Mouse (Mus musculus) adrenal gland, adult (tissue): ENCODE results near the gene Clcn7.
"Not testable (repeated sequence)": the region's sequence is repeated elsewhere in the genome, so short reads cannot be mapped to it uniquely, and the experiment has no call there.

Experiments
- DNase-seq, 2 experiments: peaks; one replicate each; pipeline ENCODE4 v3.0.0; 2022 to 2023; ENCODE audit warnings: low spot score in 1 of 2; ENCODE audit not compliant: inconsistent age in 2 of 2

Gene Clcn7

DNA sequence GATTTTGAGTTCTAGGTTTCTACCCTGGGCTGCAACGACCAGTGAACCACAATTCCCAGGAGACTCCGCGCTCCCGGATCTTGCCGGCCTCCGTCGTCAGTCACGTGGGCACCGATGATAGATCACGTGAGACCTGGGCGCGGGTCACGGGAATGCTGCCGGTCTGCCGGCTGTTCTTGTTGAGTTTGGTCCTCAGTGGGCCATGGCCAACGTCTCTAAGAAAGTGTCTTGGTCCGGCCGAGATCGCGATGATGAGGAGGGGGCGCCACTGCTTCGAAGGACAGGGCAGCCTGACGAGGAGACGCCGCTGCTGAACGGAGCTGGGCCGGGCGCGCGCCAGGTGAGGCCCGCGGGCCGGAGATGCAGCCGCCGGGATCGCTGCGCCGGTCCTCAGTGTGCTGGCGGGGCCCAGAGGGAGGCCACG, at the start of gene Clcn7:
Gene Clcn7, plus strand, starts transcription at position 117 of the 424 bp plus-strand sequence.
- peak; percentile 94 to 98 for DNase-seq

DNA sequence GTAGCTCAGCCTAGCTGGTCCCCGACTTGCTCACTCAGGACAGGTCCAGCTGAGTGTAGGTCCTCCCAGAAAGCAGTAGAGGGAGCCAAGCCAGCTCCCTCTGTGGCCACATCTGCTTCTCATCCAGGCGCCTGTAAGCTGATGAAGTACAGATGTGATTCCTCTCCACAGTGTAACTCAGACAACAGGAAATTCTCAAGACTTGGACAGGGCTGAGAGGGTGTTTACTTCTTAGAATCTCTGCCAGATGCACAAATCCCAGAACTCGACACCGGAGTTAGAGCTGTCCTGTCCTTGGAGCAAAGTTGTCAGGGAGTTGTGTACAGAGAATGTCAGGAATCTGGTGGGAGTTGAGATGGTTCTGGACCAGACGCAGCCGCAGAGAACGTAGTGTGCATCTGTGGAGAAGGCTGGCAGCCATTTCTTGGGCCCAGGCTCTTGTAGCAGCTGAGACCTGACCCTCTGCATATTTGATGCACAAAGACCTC, 49.7 kb upstream of the Clcn7 start, which contains the start of gene Tmem204:
Gene Tmem204, minus strand, starts transcription at position 148 of the 488 bp plus-strand sequence.
- peak; percentile 49 to 70 for DNase-seq

DNA sequence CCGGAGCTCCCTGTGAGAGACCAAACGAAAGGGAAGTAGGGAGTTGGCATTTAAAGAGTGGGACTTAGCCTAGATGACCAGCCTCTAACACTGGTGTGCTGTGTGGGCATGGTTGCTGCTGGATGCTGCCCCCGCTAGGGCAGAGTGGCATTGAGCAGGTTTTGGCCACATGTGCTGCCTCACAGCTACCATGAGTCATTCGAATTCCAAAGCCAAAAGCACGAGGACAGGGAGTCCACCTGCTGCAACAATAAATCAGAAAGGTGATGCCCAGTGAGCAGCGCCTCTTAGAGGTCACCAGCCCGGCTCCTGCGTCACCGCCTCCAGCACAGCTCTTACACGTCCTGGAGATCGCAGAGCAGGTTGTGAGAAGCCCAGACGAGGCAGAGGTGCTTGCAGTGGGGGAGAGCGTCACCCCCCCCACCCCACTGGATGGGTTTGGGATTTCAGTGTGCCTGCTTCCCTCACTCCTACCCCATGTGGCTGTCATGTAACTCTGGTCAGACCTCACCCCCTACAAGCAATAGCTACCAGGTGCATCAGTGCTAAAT, 48.3 kb upstream of the Clcn7 start:
- peak; percentile 70 to 75 for DNase-seq

DNA sequence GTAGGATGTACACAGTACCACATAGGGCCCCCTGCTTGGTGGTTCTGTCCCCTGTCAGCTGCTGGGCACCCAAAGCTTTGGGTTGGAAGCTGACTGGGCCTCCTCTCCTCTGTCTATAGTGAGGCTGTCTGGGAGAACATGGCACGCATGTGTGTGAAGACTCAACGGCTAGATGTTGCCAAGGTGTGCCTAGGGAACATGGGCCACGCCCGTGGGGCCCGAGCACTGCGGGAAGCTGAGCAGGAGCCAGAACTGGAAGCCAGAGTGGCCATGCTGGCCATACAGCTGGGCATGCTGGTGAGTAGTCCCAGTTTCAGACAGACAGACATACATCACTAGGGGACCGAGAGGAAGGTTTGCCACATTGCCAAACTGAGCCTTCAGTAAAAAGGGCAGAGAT, 46.5 kb upstream of the Clcn7 start:
- DNase-seq: no peak

DNA sequence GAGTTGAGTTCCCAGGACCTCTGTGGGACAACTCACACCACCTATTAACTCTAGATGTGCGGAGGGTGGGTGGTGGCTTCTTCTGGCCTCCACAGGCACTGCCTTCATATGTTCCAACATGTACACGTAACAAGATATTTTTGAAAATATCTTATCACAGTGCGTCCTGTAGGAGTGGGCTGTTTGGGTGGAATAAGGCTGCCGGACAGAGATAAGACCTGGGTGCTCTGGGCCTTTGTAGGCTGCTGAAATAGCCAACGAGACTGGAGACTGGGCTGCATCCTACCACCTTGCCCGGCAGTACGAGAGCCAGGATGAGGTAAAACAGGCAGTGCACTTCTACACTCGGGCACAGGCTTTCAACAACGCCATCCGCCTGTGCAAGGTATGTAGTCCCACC, 44.0 kb upstream of the Clcn7 start:
- no peak for DNase-seq

DNA sequence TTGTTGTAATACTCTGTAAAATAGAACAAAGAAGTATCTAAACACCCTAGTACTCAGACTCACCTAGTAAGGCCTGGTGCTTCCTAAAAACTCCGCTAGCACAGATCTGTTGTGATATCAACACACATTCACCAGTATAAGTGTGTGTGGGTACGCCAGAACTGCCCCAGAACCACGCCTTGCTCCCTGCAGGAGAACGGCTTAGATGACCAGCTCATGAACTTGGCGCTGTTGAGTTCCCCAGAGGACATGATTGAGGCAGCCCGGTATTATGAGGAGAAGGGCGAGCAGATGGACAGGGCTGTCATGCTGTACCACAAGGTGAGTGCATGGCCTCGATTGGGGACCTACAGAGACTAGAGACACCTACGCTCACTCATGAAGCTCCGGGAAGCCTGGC, 42.7 kb upstream of the Clcn7 start:
- DNase-seq: no peak

DNA sequence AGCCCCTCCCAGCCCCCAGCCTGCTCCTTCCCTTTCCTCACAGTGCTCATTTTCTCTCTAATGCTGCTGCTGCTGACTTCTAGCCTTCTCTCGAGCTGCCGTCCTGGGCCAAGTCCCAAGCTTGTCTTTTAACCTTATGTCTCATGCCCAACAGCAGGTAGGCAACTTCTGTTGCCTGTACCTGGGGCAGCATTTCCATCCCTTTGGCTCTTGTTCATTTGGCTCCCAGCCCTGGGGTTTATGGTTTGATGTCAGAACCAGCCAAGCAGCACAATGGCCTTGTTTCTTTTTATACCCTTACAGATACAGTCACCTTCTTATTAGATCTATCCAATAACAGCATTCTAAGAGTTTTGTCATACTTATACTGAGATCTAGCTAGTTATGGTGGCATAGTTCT, 37.0 kb upstream of the Clcn7 start:
- DNase-seq: no peak

DNA sequence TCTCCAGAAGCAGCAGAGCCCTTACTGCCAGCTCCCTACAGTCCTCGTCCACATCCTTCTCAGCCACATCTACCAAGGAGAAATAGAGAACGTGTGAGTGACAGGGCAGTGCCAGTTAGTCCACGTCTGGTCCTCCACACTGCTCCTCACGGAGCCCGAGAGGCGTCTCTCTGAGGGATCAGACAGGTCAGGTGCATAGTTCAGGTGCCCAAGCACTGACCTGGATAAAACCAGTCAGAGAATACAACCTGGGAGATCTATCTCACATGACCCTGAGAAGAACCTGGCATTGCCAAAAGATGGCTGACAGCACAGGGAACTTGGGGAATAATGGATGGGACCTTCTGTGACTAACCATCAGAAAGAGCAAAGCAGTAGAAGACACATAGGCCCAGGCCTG, 33.1 kb upstream of the Clcn7 start:
- DNase-seq: no peak

DNA sequence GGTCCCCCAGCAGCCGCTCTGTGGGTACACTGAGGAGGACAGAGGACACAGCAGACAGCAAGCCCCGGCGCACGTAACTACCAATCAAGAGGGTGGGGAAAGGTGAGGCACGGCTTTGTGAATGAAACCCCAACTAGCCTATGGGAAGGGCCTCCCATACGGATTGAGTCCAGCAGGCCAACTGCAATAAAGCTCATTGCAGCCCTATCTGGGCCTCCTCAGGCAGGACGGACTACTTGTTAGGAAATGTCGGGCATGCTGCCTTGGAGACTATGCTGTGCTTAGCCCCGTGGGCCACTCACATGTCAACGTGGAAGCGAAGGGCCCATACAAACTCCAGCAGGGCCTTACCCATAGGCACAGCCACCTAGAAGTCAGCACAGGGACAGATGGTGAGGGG, 31.9 kb upstream of the Clcn7 start:
- DNase-seq: no peak

DNA sequence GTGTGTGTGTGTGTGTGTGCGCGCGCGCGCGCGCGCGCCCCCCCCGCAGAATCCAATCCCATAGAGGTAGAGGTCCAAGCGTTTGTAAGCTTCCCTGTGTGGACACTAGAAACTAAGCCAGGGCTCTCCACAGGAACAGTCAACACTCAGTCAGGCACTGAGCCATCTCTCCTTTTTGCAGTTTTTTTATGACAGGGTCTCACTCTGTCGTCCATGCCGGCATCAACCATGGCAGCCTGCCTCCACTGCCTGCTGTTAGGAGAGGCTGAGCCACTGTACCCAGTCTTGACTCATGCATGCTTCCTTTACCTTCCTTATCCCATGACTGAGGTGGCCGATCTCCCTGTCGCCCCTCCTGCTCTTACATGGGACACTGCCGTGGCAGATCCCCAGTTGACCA, 25.4 kb upstream of the Clcn7 start:
- DNase-seq: no peak

DNA sequence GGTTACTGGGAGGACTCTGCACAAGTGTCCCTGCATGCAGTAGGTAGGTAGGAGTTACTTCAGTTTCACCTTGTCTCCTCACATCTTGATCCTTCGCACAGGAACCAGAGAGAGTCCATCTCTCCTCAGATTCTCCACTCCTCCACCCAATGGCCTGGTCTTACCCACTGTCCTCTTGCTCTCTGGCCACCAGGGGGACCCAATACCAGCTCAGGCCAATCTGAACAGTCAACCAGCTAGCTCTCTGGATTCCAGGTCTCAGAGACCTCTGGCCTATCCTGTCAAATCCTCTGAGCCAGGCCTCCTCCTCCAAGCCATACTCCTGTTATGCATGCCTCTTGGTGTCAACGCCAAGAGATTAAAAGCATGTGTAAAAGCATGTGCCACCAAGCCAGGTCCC, 23.6 kb upstream of the Clcn7 start:
- DNase-seq: peak; percentile 41 to 70

DNA sequence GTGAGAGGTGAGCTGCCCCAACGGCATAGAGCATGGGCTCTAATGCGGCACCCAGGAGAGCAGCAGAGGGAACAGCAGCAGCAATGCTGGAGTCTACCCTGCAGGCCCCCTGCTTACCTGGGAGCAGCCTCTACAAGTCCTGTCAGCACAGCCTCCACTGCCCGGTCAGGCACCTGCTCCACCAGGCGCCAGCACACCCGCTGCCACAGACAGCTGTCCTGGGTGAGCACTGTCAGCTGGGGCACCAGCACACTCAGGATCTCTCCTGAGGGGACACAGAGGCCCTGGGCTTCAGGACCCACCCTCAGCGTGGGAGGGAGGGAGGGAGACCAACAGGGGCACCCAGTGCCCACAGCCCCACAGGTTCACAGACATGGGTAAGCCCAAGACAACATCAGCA, 22.6 kb upstream of the Clcn7 start:
- no peak for DNase-seq

DNA sequence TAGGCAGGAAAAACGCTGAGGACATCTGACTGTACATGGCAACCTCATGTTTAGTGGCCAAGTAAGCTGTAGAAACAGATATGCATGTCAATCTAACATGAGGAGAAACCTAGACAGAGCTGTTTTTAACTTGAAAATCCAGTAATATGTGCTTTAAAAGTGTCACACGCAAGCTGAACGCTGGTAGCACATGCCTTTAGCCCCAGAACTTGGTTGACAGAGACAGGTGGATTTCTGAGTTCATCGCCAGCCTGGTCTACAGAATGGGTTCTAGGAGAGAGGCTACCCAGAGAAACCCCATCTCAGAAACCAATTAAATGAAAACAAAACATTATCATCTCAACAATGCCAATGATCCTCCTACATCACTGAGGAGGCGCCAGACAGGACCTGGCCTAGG, 22.0 kb upstream of the Clcn7 start:
- no peak for DNase-seq

DNA sequence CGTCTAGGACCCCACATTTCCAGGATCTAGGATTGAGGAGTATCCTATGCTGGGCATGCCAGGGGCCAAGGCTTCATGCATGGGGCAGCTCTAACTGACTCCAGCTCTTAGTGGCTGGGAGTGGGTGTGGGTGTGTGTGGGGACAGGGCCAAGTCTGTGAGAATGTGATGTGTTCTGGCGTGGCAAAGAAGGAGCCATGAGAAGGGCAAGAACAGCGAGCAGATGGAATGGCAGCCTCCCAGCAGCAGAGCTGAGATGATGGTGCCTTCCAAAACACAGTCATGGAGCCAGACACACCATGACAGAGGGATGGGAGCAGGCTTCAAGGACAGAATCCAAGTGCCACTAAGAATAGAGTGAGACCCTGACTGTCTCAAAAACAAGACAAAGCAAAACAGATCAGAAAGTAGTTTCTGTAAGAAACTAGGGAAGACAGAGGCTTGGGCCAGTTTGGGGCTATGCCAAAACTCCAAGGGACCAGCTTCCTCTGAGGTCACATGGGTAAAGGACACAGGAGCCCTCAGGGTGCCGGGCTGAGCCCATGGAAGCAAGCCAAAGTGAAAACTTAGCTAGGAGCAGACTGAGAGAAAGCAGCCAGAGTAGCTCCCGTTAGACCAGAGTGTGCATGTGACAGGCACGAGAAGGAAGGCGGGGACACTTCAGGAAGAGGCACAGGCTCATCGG, 21.3 kb upstream of the Clcn7 start:
- peak; percentile 46 to 71 for DNase-seq

DNA sequence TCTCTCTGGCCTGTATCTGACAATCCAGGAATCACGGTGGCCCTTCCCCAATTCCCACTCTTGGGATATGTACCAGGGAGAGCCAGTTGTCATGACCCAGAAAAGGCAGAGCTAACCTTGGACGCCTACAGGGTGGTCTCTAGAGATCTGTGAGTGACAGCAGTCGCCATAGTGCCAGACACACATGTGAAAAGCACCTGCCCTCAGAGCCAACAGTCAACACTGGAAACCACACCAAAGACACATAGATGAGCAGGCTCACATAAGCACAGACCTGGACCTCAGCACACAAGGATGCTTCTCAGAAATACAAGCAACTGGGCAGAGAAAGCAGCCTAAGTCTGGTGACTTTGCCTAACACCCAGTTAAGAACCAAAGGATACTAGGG, 20.8 kb upstream of the Clcn7 start:
- DNase-seq: no peak

DNA sequence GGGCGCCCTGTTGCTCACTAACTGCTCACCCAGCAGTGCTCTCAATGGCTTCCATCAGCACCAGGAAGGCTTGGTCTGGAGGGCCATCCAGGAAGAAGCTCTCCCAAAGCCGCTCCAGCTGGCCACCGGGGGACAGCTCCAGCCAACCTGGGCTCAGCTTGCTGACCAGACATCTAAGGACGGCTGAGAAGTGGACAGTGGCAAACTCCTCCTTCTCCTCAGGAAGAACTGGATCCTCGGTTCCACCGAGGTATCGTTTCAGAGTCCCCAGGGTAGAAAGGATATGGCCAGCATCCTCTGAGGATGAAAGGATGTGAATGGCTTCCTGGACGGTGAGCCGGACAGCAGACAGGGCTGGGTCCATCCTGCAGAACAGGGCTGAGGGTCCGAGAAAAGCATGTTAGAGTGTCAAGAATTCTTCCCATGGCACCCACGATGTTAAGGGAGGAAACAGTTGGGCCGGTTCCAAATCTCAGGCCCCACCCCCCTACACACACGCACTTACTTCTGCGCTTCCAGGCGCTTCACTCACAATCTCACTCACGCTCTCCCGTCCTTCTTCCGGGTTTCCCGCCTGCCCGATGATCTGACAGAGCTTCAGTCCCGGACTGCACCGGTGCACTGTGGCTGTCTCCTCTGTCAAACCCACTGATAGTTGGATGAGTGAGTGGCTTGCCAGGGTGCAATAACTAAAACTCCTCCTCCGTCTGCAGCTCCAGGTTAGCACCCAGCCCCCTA, 18.1 kb upstream of the Clcn7 start:
- DNase-seq: no peak

DNA sequence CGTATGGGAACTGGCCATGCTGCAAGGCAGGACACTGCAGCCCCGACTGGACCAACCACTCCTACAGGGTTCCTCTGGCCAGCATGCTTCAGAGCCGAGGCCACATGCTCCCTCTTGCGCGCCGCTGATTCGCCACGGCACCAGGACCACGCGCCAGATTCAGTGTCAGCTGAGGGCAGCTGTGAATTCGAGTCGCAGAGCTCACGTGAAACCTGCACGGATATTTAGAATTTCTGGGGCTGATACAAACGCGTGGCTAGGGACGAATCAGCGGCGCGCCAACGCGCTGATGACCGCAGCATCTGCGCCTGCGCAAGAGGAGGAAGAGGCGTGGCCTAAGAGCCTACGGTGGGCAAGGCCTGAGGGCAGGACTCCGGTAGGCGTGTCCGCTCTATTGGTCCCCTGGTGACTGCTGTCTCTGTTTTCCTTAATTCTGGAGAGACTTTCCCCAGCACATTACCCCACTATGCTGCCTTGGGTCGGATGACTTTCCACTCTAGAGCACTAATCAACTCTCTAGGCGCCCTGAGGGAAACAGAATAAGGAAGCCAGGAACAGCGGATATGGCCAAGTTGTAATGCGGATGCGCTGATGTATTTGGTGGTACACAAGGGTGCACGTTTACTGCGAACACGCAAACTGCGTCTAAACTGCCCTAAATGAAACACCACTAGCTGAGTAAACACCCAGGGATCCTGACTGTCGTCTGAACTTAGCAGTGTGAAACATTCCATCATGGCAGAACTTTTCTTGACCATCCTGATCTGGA, 17.3 kb upstream of the Clcn7 start, which contains the start of gene Telo2:
Gene Telo2, minus strand, starts transcription at position 304 of the 769 bp plus-strand sequence.
- peak; percentile 94 to 97 for DNase-seq

DNA sequence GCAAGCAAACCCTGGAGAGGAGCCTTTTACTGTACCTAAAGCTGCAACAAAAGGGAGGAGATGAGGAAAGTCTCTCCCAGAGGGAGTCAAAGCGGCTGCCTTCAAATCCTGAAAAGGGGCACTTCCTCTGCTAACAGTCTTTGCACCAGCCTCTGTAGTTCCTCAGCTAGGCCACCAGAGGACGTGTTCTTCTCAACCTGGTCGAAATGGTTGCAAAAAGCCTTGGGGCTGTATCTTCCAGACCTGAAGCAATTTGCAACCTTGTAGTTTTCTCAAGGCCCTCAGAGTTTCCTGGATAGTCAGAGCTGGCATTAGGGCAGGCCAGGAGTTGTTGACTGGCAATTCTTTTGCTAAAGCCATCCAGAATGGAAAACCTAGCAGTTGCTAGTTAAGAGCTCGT, 15.9 kb upstream of the Clcn7 start:
- DNase-seq: peak; percentile 61 to 85

DNA sequence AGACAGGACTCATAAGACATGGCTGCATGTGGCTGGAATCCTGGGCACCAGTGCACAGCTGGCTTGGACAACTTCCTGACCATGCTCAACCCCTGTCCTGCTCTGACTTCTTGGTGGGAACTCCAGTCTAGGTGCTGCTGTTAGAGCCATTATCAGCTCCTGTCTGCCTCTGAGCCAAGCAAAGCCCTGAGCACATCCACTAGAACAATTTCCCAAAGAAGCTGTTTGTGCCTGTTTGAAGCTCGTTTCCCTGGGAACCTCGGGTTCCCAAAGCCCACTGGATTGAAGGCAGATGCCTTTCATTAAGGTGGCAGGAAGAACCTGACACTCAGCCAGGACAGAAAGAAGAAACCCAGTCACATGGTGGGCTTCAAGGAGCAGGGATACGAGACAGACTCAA, 12.8 kb upstream of the Clcn7 start, which contains the start of gene Ptx4:
Gene Ptx4, plus strand, starts transcription at position 355 of the 400 bp plus-strand sequence.
- DNase-seq: no peak

DNA sequence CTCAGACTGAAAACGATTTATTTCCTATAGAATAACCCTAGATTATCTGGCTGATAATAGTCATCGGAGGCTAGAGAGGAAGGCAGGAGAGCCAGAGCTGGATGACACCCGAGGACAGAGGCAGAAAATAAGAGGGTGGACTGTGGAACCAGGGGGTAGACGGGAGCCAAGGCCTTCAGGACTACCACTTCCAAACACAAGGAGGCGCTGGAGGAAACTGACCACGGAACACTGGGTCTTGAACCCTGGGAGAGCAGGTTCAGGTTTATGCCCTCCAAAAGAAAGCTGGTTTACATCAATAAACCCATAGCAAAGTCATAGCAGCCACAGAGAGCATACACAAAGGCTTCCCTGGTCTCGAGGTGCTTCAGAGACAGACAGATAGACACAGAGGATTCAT, 9.2 kb upstream of the Clcn7 start:
- DNase-seq: peak in 1 of 2 experiments; percentile 37

DNA sequence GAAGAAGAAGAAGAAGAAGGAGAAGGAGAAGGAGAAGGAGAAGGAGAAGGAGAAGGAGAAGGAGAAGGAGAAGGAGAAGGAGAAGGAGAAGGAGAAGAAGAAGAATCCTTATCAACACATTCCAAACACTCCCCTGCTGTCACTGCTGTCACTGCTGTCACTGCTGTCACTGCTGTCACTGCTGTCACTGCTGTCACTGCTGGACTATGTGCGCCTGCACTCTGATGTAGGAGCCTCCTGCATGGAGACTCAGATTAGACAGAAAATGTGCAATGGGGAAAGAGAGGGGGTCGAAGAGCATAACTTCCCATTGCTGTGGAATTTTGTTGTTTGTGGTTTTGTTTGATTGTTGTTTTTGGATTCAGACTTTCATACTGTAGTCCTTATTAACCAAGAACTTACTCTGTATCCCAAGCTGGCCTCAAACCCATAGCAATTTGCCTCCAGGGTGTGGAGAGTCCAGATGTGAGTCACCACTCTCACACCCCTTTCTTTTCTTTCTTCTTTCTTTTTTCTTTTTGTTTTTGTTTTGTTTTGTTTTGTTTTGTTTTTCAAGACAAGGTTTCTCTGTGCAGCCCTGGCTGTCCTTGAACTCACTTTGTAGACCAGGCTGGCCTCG, 7.6 kb upstream of the Clcn7 start:
- not testable (repeated sequence) for DNase-seq
